Mouse (Mus musculus) midbrain, embryonic 15.5 days (tissue): Measurements from ENCODE around the gene Mgat5b. TPM values are rescaled to one million over a fixed set of nuclear protein-coding genes. Genes with fewer than 3 reads are reported as not detected.
A peak's percentile ranks its signal among the peaks of the same experiment; 100 is the strongest.

Source experiments
- ATAC-seq: fragments of 200-750 bp; cut with Nextera tagmentation; replicated peaks from 2 replicates; pipeline ENCODE4 v1.8.0; 2017; ENCODE audit warnings: moderate TSS enrichment
- H3K27ac ChIP-seq: fragments of 300-500 bp; sonication (generic); 2 replicates; pipeline ENCODE4 v1.5.1; 2015; ENCODE audit warnings: mild to moderate bottlenecking, inconsistent platforms
- H3K27me3 ChIP-seq: fragments of 300-500 bp; sonication (generic); replicated peaks from 2 replicates; pipeline ENCODE4 v1.6.1; 2015; ENCODE audit warnings: inconsistent platforms
- H3K36me3 ChIP-seq: fragments of 300-500 bp; sonication (generic); replicated peaks from 2 replicates; pipeline ENCODE4 v1.6.1; 2015; ENCODE audit warnings: inconsistent platforms
- H3K4me1 ChIP-seq: fragments of 300-500 bp; sonication (generic); 2 replicates; pipeline ENCODE4 v1.6.1; 2015; ENCODE audit warnings: inconsistent platforms
- H3K4me2 ChIP-seq: fragments of 300-500 bp; sonication (generic); 2 replicates; pipeline ENCODE4 v1.6.1; 2015; ENCODE audit warnings: inconsistent platforms, mild to moderate bottlenecking, moderate library complexity
- H3K4me3 ChIP-seq: fragments of 300-500 bp; sonication (generic); 2 replicates; pipeline ENCODE4 v1.5.1; 2015; ENCODE audit warnings: mild to moderate bottlenecking, inconsistent platforms
- H3K9ac ChIP-seq: fragments of 300-500 bp; sonication (generic); 2 replicates; pipeline ENCODE4 v1.6.1; 2015; ENCODE audit warnings: mild to moderate bottlenecking, inconsistent platforms
- H3K9me3 ChIP-seq: fragments of 300-500 bp; sonication (generic); 2 replicates; pipeline ENCODE4 v1.6.1; 2016; ENCODE audit warnings: inconsistent platforms
- WGBS: fragments of 180-500 bp; shearing (Covaris S2); methylation state at CpG from one replicate; pipeline ENCODE4 v1.1.7; 2015; ENCODE audit warnings: mixed read lengths; 5-methylcytosine and 5-hydroxymethylcytosine counted together
- polyA plus RNA-seq: library from polyadenylated mRNA; unstranded; fragments of >200 nt; fragmentation: Nextera tagmentation; extraction: Ambion mirVana; gene quantifications from 2 replicates; pipeline ENCODE4 v1.2.1, GENCODE M21; 2015

The Mgat5b gene
- polyA plus RNA-seq, 1 experiment from 2014 or later: 28.3 TPM

- Histone ChIP-seq H3K4me1 (no peaks in the 10 kb centered on the region), H3K9ac (no peak overlapping the region), H3K4me2 (no peak overlapping the region), H3K36me3 (peaks cover 4% of the 10 kb centered on the region), H3K27me3 (no peaks in the 10 kb centered on the region), H3K9me3 (no peaks in the 10 kb centered on the region), H3K4me3 (no peak overlapping the region), H3K27ac (no peak overlapping the region)
- 70% methylated on average over 7 of the region's 7 CpGs for WGBS
- ATAC-seq: no peak
Measured at GRCm38 (mm10) chr11:116965061-116965460, 46.4 kb downstream of the Mgat5b start.

- Histone ChIP-seq H3K4me2 (no peak overlapping the region), H3K27ac (no peak overlapping the region), H3K4me3 (no peak overlapping the region), H3K9ac (no peak overlapping the region), H3K36me3 (peaks cover 4% of the 10 kb centered on the region), H3K9me3 (no peaks in the 10 kb centered on the region), H3K4me1 (no peaks in the 10 kb centered on the region), H3K27me3 (no peaks in the 10 kb centered on the region)
- no peak for ATAC-seq
- 72% methylated on average over 2 of the region's 2 CpGs for WGBS
Measured at GRCm38 (mm10) chr11:116965961-116966360, 47.3 kb downstream of the Mgat5b start.

GRCm38 (mm10) chr11:116968586-116968985 is 49.9 kb downstream of the Mgat5b start:
- no peaks in the 10 kb centered on the region for H3K4me1 ChIP-seq
- peaks cover 11% of the 10 kb centered on the region for H3K36me3 ChIP-seq
- H3K27me3 ChIP-seq: no peaks in the 10 kb centered on the region
- no peak overlapping the region for H3K4me3 ChIP-seq
- H3K9ac ChIP-seq: no peak overlapping the region
- WGBS: 90% methylated on average over 9 of the region's 9 CpGs
- H3K27ac ChIP-seq: no peak overlapping the region
- no peak overlapping the region for H3K4me2 ChIP-seq
- no peak for ATAC-seq
- no peaks in the 10 kb centered on the region for H3K9me3 ChIP-seq

- Histone ChIP-seq H3K4me1 (no peaks in the 10 kb centered on the region), H3K36me3 (peaks cover 17% of the 10 kb centered on the region), H3K4me3 (no peak overlapping the region), H3K9ac (no peak overlapping the region), H3K27ac (no peak overlapping the region), H3K27me3 (no peaks in the 10 kb centered on the region), H3K9me3 (no peaks in the 10 kb centered on the region), H3K4me2 (no peak overlapping the region)
- no peak for ATAC-seq
- WGBS: 55% methylated on average over 11 of the region's 11 CpGs
Measured at GRCm38 (mm10) chr11:116969498-116969897, 50.8 kb downstream of the Mgat5b start.

- no peak overlapping the region for H3K9ac ChIP-seq
- WGBS: 56% methylated on average over 4 of the region's 4 CpGs
Measured at GRCm38 (mm10) chr11:116970847-116971246, 52.2 kb downstream of the Mgat5b start.

GRCm38 (mm10) chr11:116972828-116973227 is 54.2 kb downstream of the Mgat5b start:
- 29% methylated on average over 4 of the region's 4 CpGs for WGBS
- no peak for ATAC-seq
- Histone ChIP-seq H3K27me3 (no peaks in the 10 kb centered on the region), H3K36me3 (peaks cover 20% of the 10 kb centered on the region), H3K27ac (no peak overlapping the region), H3K4me1 (no peaks in the 10 kb centered on the region), H3K4me2 (no peak overlapping the region), H3K4me3 (no peak overlapping the region), H3K9me3 (no peaks in the 10 kb centered on the region), H3K9ac (no peak overlapping the region)

More at GRCm38 (mm10) chr11:116970847-116971246, 52.2 kb downstream of the Mgat5b start:
- Histone ChIP-seq H3K36me3 (peaks cover 17% of the 10 kb centered on the region), H3K9me3 (no peaks in the 10 kb centered on the region), H3K4me3 (no peak overlapping the region), H3K27ac (no peak overlapping the region), H3K4me2 (no peak overlapping the region), H3K27me3 (no peaks in the 10 kb centered on the region), H3K4me1 (no peaks in the 10 kb centered on the region)
- ATAC-seq: no peak

GRCm38 (mm10) chr11:116973508-116973907 is 54.8 kb downstream of the Mgat5b start:
- Histone ChIP-seq H3K4me2 (no peak overlapping the region), H3K9me3 (no peaks in the 10 kb centered on the region), H3K27ac (no peak overlapping the region), H3K27me3 (no peaks in the 10 kb centered on the region), H3K4me3 (no peak overlapping the region), H3K4me1 (no peaks in the 10 kb centered on the region), H3K36me3 (peaks cover 27% of the 10 kb centered on the region), H3K9ac (no peak overlapping the region)
- ATAC-seq: no peak
- 87% methylated on average over 9 of the region's 9 CpGs for WGBS

- H3K36me3 ChIP-seq: peaks cover 29% of the 10 kb centered on the region
- ATAC-seq: 0 out of 2 replicates have a peak, but pooled peaks have one; percentile 37
- WGBS: 90% methylated on average over 7 of the region's 7 CpGs
Measured at GRCm38 (mm10) chr11:116974341-116974740, 55.7 kb downstream of the Mgat5b start.

GRCm38 (mm10) chr11:116980313-116980712 is 61.6 kb downstream of the Mgat5b start:
- 0 out of 2 replicates have a peak, but pooled peaks have one; percentile 45 for ATAC-seq
- 30% methylated on average over 5 of the region's 5 CpGs for WGBS
- H3K36me3 ChIP-seq: peaks cover 20% of the 10 kb centered on the region

More at GRCm38 (mm10) chr11:116974341-116974740, 55.7 kb downstream of the Mgat5b start:
- H3K9me3 ChIP-seq: no peaks in the 10 kb centered on the region
- H3K4me1 ChIP-seq: no peaks in the 10 kb centered on the region
- no peak overlapping the region for H3K9ac ChIP-seq
- H3K4me3 ChIP-seq: no peak overlapping the region
- no peaks in the 10 kb centered on the region for H3K27me3 ChIP-seq
- no peak overlapping the region for H3K27ac ChIP-seq
- no peak overlapping the region for H3K4me2 ChIP-seq

GRCm38 (mm10) chr11:116982543-116982942 is 63.9 kb downstream of the Mgat5b start:
- no peak for ATAC-seq
- H3K36me3 ChIP-seq: peaks cover 26% of the 10 kb centered on the region
- H3K4me1 ChIP-seq: peaks cover 12% of the 10 kb centered on the region; the same call in 1 of the 2 replicates
- no peak overlapping the region for H3K4me2 ChIP-seq
- no peak overlapping the region for H3K4me3 ChIP-seq
- WGBS: 44% methylated on average over 4 of the region's 4 CpGs
- H3K27ac ChIP-seq: no peak overlapping the region
- no peak overlapping the region for H3K9ac ChIP-seq
- H3K27me3 ChIP-seq: no peaks in the 10 kb centered on the region
- no peaks in the 10 kb centered on the region for H3K9me3 ChIP-seq

More at GRCm38 (mm10) chr11:116980313-116980712, 61.6 kb downstream of the Mgat5b start:
- Histone ChIP-seq H3K4me2 (no peak overlapping the region), H3K9me3 (no peaks in the 10 kb centered on the region), H3K27me3 (no peaks in the 10 kb centered on the region), H3K27ac (0 out of 2 replicates have a peak overlapping the region, but pooled peaks have one; percentile 5), H3K9ac (no peak overlapping the region), H3K4me1 (peaks cover 12% of the 10 kb centered on the region; the same call in 1 of the 2 replicates), H3K4me3 (no peak overlapping the region)

- H3K9ac ChIP-seq: no peak overlapping the region
Measured at GRCm38 (mm10) chr11:116985504-116986385, 67.1 kb downstream of the Mgat5b start.

GRCm38 (mm10) chr11:116988131-116988530 is 69.5 kb downstream of the Mgat5b start:
- Histone ChIP-seq H3K9ac (no peak overlapping the region), H3K4me3 (no peak overlapping the region), H3K9me3 (no peaks in the 10 kb centered on the region), H3K4me1 (peaks cover 17% of the 10 kb centered on the region), H3K27me3 (no peaks in the 10 kb centered on the region), H3K36me3 (peaks cover 11% of the 10 kb centered on the region; the same call in 1 of the 2 replicates), H3K4me2 (no peak overlapping the region), H3K27ac (peak overlapping the region; percentile 6; the same call in 1 of the 2 replicates)
- 38% methylated on average over 8 of the region's 8 CpGs for WGBS
- no peak for ATAC-seq

More at GRCm38 (mm10) chr11:116985504-116986385, 67.1 kb downstream of the Mgat5b start:
- WGBS: 82% methylated on average over 15 of the region's 15 CpGs
- Histone ChIP-seq H3K27ac (no peak overlapping the region), H3K4me3 (no peak overlapping the region), H3K27me3 (no peaks in the 10 kb centered on the region), H3K4me1 (peaks cover 18% of the 10 kb centered on the region), H3K36me3 (peaks cover 11% of the 10 kb centered on the region; the same call in 1 of the 2 replicates), H3K4me2 (no peak overlapping the region), H3K9me3 (no peaks in the 10 kb centered on the region)
- ATAC-seq: no peak
